Mouse (Mus musculus): ENCODE results near the gene Spata16.
A peak's percentile ranks its signal among the peaks of the same experiment; 100 is the strongest.

Spata16 gene

GRCm38 (mm10) chr3:26826958-26827839 is 189.8 kb downstream of the Spata16 start:
- no peak for DNase-seq (ENCODE audit: low spot score in 2 of 2)

GRCm38 (mm10) chr3:26832954-26833353 is 195.5 kb downstream of the Spata16 start:
- no peak for DNase-seq (ENCODE audit: low spot score in 2 of 2)

DNA sequence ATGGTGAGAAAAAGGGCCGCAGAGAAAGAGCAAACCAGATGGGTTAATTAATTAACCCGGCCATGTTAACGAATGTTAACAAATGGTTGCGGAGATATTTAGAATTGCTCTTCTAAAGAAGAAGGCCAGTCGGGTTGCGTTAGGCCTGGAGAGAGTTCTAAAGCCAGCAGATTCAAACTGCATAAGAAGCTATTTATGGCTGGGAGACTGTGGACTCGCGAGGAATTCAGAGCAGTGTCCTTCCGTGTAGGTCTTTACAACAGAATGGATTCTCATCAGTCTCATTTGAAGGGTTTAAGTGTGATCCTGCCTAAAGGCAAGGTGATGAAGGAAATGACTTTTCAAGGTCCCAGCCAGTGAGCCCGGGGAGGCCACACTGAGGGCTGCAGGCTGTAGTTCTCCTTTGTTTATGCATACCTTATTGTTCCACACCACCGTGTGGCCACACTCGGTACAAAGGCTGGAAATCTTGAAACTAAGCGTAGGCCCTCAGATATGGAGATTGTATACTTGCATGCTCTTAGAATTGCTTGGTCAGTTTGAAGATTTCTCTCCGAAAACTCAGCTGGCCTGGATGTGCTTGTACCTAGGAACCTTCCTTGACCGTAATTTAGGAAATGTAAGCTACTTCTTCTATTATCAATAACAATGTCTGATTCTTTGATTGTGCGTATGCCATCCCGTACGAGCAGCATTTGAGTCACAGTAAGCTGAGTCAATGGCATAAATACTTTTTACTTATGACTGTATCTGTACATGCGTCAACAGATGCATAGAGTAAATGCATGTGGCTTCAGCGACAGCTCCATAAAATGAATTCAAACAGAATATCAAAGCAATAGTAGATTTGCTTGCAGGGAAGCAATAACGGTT is 197.0 kb downstream of the Spata16 start:
- peak in 1 of 2 experiments; percentile 48 for DNase-seq (ENCODE audit: low spot score in 2 of 2)

DNA sequence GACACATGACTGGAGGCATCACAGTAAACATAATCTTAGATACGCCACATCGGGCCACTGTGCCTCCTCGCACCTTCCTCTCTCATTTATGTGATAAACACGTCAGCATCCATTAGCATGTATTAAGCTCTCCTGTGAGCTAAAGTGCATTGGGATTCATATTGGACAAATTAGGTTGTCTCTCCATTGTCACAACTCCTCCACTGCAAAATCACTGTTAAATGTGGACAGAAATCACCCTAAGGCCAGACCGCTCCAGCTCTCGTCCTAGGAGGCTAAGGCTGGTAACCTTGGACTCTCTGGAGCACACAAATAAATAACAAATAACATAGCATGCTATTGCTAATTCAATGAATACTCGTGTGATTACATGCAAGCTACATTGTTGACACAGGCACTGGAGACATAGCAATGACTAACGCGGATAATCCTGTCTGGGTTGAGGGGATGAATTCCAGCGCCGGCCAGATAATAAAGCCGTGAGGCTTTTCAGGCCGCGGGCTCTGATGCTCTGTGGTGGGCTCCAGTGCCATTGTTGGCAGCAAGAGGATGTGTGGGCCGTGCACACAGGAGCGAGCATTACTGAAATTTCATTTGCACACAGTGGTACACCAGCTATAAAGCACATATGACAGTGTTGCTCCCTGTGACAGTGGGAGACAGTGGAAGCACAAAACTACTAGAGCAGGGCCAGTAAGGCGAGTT is 197.8 kb downstream of the Spata16 start:
- no peak for DNase-seq (ENCODE audit: low spot score in 2 of 2)

DNA sequence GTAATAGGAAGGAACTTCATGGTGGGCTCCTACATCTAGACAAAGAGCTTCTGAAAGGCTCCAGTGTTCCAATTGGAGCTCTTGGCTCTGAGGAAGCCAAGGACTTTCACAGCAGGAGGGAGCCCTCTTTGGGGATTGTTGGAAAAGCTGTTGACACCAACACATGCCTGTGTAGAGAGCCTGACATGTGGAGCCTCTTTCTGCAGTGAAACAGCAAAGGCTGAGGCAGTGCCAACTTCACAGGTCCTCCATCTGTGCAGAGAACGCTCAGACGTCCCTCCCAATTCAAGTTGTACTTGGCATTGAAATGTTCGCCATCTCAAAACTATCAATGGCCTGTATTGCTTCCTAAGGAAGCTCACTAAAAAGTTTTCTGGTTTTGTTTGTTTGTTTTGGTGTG is 207.6 kb downstream of the Spata16 start:
- peak in 1 of 2 experiments; percentile 28 for DNase-seq (ENCODE audit: low spot score in 2 of 2)

GRCm38 (mm10) chr3:26847935-26848334 is 210.5 kb downstream of the Spata16 start:
- DNase-seq (ENCODE audit: low spot score in 2 of 2) = no peak

DNA sequence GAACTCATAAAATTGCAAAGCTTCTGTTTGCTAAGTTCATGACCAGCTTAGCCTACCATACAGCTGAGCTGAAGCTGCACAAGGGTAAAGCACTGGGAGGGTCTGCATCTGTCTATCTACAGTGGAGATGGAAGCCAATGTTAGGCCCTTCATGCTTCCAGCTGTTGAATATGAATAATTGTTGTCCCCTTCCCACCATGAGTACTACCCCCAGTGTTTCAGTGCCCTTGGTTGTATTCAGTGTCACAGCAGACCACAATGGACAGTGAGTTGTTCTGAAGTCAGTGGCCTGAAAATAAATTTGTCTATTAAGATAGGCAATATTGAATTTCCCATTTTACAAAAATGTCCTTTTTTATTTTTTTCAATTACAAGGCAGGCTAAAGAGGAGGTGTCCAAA is 212.8 kb downstream of the Spata16 start:
- no peak for DNase-seq (ENCODE audit: low spot score in 2 of 2)

- DNase-seq (ENCODE audit: low spot score in 2 of 2) = no peak
Measured at GRCm38 (mm10) chr3:26850691-26851563, 213.5 kb downstream of the Spata16 start.

DNA sequence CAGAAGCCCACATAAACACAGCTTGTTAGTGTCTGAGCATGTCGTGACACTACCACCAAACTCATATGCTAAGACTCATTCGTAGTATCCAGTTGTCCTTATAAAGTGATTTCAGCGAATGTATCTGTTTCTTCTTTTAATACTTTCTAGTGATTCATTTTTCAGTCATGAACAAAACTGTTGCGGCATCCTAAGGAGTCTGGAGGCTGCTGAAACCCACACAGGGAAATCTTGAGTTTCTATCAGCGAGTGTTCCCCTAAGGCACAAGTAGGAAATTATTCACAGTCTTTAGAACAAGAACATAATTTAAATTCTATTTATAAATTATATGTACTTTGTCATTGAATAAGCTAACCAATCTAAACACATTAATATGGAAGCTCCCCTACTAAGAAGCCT is 216.1 kb downstream of the Spata16 start:
- DNase-seq (ENCODE audit: low spot score in 2 of 2) = no peak

DNA sequence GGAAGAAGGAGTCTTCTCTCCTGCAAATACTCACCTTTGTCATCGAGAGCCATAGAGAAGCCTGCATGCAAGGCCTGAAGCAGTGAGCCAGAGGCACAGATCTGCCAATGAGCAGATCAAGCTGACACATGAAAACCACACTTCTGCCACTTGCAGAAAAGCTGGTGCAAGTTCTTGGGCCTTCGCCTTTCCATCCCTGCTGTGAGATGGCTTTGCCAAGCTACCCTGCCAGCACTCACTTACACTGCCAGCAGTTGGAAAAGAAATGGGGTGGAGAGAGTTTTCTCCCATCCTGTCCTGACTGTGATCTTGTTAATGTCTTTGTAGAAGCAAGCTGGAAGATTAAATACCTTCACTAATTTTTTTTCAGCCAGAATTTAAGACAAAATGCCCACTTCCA is 237.3 kb downstream of the Spata16 start:
- no peak for DNase-seq (ENCODE audit: low spot score in 2 of 2)

- no peak for DNase-seq (ENCODE audit: low spot score in 2 of 2)
Measured at GRCm38 (mm10) chr3:26877291-26877690, 239.9 kb downstream of the Spata16 start.

DNA sequence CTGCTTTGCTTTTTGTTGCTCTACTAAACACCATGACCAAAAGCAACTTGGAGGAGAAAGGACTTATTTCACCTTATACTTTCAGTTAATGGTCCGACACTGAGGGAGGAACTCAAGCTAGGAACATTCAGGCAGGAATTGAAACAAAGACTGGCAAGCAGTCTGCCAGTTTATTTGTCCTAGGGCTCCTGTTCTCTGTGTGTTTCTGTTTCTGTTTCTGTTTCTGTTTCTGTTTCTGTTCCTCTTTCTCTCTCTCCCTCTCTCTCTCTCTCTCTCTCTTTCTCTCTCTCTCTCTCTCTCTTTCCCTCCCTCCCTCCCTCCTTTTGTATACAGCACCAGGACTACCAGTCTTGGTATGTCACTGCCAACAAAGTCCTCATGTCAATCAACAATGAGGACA is 279.2 kb downstream of the Spata16 start:
- DNase-seq (ENCODE audit: low spot score in 2 of 2) = no peak

- DNase-seq (ENCODE audit: low spot score in 2 of 2) = no peak
Measured at GRCm38 (mm10) chr3:26920986-26921385, 283.6 kb downstream of the Spata16 start.

- DNase-seq (ENCODE audit: low spot score in 2 of 2) = peak in 1 of 2 experiments; percentile 34
Measured at GRCm38 (mm10) chr3:26921576-26921975, 284.2 kb downstream of the Spata16 start.

GRCm38 (mm10) chr3:26923391-26923790 is 286.0 kb downstream of the Spata16 start:
- DNase-seq (ENCODE audit: low spot score in 2 of 2) = peak in 1 of 2 experiments; percentile 50

DNA sequence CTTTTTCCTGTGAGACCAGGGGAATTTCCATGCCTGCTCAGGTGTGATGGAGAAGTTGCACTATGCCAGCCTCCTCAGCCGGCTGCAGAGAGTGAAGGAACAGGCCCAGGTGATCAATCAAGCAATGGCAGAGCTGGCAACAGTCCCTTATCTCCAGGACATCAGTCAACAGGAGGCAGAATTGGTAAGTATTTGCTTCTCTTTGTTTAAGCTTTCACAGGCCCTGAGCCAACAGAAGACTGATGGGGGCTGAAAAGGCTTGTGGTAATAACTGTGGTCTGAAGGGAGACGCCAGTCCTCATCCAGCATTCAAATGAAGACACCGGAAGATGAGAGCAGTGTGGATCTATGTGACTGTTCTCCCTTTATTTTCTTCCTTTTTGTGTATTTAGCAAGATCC is 286.8 kb downstream of the Spata16 start:
- DNase-seq (ENCODE audit: low spot score in 2 of 2) = no peak

DNA sequence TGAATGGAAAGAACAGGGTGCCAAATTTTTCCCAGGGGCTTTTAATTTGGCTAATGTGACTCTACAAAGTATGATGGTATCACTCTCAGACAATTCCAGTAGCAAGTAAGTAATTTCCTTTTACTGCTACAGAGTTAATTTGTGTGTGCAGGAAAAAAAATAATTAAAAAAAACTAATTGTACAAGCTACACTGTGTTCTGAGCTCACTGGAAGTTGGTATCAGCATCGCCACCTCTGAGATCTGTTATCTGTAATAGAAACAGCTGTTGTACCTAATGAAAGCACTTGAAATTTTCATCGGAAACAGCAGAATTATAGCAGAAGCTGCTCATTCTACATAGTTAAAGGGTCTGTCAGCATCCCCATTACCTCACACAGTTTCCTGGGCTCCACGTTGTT is 295.7 kb downstream of the Spata16 start:
- no peak for DNase-seq (ENCODE audit: low spot score in 2 of 2)

GRCm38 (mm10) chr3:26936897-26937590 is 299.6 kb downstream of the Spata16 start:
- DNase-seq (ENCODE audit: low spot score in 2 of 2) = no peak

- DNase-seq (ENCODE audit: low spot score in 2 of 2) = peak in 1 of 2 experiments; percentile 33
Measured at GRCm38 (mm10) chr3:26966776-26967175, 329.4 kb downstream of the Spata16 start.

GRCm38 (mm10) chr3:26968852-26969513 is 331.6 kb downstream of the Spata16 start:
- DNase-seq (ENCODE audit: low spot score in 2 of 2) = no peak

Measured in right cerebral cortex, postnatal 36 days (tissue).